Mouse (Mus musculus): ENCODE measurements at regions not wholly inside any gene's neighbourhood (a gene's known extent, or its start where the extent isn't known, plus 50 kb on each side); places are given as distances from the start of the nearest gene placed in this dataset.

- no peak for TF ChIP-seq CTCF (IDR thresholded peaks at IDR 0.05; ENCODE audit: extremely low read depth, insufficient read depth, insufficient read length, insufficient replicate concordance)
- TF ChIP-seq POLR2A (IDR thresholded peaks at IDR 0.05; ENCODE audit: low read depth, low read length), result no peak
These were observed 60.5 kb upstream of the Raph1 start for GRCm38 (mm10) chr1:60627367-60627766.
